Mouse (Mus musculus) left cerebral cortex, adult 18-20 months (tissue): ENCODE measurements around the gene Myo16. TPM values are rescaled to one million over a fixed set of nuclear protein-coding genes. Genes with fewer than 3 reads are reported as not detected.
A peak's percentile ranks its signal among the peaks of the same experiment; 100 is the strongest.

Experiments used
- DNase-seq, 2 experiments: peaks; one replicate each; pipeline ENCODE4 v3.0.0; 2021 to 2022; ENCODE audit warnings: low spot score in 2 of 2, mixed read lengths in 1 of 2
- total RNA-seq, 2 experiments: library from RNA; stranded (reverse); gene quantifications; 2 replicates each; pipeline ENCODE4 v1.2.3; 2021

Myo16 gene
- total RNA-seq, 2 experiments from 2014 or later, result 29.1 to 32.4 TPM

DNA sequence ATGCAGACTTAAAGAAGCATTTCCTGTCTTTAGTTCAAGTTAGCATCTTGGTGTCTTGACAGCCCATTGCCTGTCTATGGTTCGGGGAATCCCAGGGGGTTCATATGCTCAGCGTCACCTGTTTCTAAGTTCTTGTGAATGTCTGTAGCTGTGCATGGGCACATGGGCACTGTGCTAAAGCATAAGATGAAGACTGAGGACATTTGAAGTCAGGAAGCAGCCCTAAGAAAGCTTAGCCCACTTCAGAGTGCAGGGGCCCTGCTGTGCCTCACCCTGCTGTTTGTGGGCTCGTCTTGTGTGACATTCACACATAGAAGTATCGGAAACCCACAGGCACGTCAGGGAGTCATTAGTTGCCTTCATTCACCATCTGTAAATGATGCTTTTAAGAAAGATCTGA lies 308.6 kb downstream of the Myo16 start:
- no peak for DNase-seq

GRCm38 (mm10) chr8:10468490-10468889 lies 314.8 kb downstream of the Myo16 start:
- no peak for DNase-seq

DNA sequence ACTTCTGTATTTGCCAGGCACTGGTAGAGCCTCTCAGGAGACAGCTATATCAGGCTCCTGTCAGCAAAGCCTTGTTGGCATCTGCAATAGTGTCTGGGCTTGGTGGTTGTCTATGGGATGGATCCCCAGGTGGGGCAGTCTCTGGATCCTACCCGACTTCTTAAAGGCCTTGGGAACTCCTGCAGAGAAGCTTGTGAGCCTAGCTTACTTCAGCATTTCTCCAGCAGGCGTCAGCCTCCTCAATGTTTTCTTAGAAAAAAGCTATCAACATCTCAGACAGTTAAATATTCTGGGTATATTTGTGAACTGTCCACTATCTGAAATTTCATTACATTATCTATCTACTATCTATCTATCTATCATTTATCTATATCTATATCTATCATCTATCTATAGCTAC lies 315.9 kb downstream of the Myo16 start:
- peak; percentile 35 to 45 for DNase-seq

DNA sequence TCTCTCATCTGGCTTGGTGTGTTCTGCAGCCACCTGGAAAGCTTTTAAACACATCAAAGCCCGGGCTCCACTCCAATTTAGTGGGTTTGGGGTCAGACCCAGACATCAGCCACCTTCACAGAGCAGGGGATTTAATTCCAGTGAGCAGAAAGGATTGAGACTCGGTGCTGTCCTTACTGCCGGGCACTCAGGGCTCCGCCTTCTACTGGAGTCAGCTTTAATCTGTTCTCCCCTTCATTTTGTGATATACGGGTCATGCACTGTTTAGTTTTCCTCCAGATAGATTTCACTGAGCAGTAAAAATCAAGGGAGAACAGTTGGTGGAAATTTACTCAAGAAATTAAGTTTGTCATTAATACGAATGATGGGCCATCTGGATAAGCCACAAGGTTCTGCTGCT lies 316.6 kb downstream of the Myo16 start:
- no peak for DNase-seq

GRCm38 (mm10) chr8:10472371-10472770 lies 318.7 kb downstream of the Myo16 start:
- DNase-seq, result peak in 1 of 2 experiments; percentile 24

GRCm38 (mm10) chr8:10474446-10474845 lies 320.7 kb downstream of the Myo16 start:
- peak; percentile 25 to 43 for DNase-seq

DNA sequence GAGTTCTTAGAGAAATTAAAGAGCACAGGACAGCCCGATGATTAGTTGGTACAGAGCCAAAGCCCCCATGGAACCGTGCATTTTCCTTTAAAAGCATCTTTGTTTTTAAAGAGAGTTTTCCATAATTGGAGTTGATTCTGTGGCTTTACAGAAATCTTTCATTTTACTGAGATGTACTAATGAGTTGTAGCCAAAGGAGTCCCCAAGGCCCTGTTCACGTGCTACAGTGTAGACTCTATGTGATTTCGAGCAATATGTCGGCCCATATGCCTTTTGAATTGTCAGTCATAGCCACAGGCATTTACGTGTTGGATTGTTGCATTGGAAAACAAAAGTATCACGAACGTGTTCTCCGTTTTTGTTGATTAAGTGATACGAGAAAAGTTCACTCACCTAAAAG lies 325.3 kb downstream of the Myo16 start:
- DNase-seq, result no peak

DNA sequence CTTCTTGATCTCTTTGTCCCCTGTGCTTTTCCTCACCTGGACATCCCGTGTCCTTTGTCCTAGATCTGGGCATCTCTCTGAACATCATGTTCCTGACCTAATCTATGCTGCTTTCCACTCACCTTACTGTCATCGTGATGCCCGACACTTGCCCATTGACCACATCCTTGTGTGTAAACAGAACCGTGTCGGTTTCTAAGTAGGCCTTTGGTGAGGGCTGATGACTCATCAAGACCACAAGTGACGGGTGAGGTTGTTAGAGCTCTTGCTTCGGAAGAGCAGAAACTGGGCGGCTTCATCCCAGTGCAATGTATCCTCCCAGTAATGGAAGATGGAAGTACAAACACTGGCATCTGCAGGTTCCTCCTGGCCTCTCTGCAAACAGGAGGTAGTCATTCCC lies 327.1 kb downstream of the Myo16 start:
- DNase-seq, result no peak

- no peak for DNase-seq
Observed at GRCm38 (mm10) chr8:10482064-10482463, 328.4 kb downstream of the Myo16 start.

DNA sequence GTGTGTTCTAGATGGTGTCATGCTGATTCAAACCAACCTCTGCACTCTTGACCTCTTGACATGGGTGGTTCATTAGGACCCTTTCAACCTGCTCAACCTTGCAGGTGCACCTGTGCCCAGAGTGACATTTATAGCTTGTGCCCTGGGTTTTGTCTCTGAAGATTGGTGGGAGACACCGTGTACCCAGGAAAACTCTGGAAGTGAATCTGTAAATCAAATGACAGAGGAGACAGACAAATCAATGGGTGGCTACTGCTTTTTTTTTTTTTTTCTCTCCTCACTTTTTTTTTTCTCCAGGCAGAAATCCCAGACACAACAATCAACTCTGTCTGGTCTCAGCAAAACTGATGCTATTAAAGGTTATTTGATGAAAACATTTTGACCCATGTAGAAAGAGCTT lies 329.2 kb downstream of the Myo16 start:
- no peak for DNase-seq

DNA sequence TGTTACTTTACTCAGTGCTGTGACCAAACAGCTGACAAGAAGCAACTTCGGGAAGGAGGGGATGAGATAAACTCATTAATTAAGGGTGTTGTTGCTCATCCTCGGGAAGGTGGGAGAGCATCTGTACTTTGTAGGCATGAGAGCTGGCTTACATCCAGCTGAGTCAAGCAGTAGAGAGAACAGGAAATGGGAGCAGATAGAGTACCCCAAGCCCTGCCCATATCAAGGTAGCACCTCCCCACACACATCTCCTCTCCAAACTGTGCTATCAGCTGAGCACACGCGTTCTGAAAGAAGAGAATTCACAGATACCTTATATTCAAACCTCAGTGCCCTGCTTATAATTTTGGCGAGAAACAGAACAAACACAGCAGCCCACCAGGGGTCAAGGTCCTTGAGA lies 330.1 kb downstream of the Myo16 start:
- no peak for DNase-seq

DNA sequence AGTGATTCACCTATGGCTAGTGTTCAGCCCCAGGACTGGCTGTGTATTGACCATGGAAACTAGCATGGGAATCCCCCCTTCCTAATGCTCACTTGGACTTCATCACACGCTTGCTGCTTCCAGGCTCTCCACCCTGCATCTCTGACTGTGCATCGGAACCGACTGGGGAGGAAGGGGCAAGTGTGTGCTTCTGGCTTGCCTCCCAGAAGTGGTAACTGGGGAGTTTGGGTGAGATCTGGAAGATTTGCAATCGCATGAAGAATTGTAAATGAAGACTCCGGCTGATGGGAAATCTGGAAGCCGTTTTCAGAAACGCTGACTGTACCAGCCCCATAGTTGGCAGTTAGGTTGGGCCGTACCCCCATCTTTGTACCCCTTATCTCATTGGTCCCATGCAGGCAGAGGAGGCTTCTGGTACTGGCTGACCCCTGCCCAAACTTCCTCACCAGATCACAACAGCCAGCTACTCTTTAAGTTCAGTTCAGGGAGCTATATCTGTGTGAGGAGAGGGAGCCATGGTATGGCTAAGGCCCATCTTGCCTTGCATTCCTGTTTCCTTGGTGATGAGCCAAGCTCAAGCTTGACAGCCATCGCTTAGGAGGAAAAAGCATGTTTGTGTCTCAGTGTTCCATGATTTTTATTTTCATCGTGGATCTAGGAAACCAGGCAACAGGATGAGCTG lies 336.2 kb downstream of the Myo16 start:
- peak in 1 of 2 experiments; percentile 23 for DNase-seq

DNA sequence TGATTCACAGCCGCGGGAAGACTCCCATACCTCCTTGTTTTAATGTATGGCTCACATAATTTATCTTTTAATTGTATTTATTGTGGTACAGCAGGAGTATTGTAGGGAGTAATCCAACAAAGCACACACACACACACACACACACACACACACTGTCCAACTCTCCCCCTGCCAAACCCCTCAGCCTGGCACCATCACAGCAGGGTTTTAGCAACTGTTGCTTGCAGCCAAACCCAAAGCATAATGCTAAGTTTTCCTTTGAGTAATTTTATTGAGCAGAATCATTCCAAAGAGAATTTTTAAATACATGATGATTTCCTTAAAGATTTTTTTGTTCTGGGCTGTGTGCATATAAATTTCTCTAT lies 336.7 kb downstream of the Myo16 start:
- no peak for DNase-seq

- DNase-seq, result no peak
Observed at GRCm38 (mm10) chr8:10490874-10491273, 337.2 kb downstream of the Myo16 start.

DNA sequence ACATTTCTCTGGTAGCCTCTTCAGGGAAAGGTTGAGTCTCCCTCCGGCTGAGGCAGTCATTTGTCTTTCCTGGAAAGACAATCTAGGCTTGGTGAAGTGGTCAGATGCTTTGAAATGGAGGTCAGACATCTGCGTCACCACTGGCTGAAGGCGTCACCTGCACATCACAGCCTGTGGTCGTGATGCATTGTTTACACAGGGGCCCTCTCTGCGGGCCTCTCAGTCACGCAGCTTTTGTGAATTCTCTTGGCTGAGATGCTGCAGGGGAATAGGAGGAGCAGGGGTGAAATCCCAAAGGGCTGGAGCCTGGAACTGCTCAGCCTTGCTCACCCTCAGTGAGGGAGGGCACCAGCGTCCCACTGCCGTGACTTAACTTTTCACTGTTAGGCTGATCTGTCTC lies 346.1 kb downstream of the Myo16 start:
- no peak for DNase-seq

DNA sequence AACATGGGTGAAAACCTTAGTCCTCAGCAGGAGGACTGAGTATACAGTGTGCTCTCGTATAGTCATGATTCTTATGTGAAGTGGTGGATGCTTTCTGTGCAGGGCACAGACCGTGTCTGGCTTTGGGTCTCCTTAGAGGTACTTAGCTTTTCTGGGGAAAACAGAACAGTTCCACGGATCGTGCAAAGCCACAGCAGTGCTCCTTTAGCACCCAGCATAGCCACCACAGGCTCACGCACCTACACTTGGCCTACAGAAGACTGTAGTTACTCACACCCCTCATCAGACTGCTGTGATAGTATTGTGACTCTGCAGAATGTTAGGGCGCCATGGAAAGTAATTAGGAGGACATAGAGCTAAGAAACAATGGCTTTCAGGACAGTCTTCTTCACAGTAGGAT lies 346.8 kb downstream of the Myo16 start:
- no peak for DNase-seq

GRCm38 (mm10) chr8:10501750-10502149 lies 348.0 kb downstream of the Myo16 start:
- no peak for DNase-seq

- no peak for DNase-seq
Observed at GRCm38 (mm10) chr8:10512105-10512504, 358.4 kb downstream of the Myo16 start.

GRCm38 (mm10) chr8:10517381-10517780 lies 363.7 kb downstream of the Myo16 start:
- no peak for DNase-seq

GRCm38 (mm10) chr8:10519276-10519675 lies 365.6 kb downstream of the Myo16 start:
- no peak for DNase-seq

DNA sequence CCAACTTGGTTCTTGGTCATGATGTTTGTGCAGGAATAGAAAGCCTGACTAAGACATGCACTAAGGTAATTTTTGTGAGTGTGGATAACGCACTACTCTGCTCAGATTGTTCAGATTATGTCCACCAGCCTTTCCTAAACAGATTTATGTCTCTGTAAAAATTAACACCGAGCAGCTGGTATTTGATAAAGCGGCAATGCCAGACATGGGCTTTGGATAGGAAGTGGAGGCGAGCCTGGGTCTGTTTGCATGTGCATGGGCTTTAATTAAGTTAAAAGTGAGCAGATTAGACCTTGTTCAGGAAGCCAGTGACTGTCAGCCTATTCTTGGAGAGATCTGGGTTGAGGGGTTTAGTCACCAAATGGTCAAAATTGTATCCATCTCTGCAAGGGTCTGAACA lies 367.8 kb downstream of the Myo16 start:
- no peak for DNase-seq

- DNase-seq, result no peak
Observed at GRCm38 (mm10) chr8:10525686-10526085, 372.0 kb downstream of the Myo16 start.

- DNase-seq, result peak in 1 of 2 experiments; percentile 31
Observed at GRCm38 (mm10) chr8:10526616-10527015, 372.9 kb downstream of the Myo16 start.
